Mouse (Mus musculus): ENCODE results near the gene Tbc1d22b. TPM values are rescaled to one million over a fixed set of nuclear protein-coding genes. Genes with fewer than 3 reads are reported as not detected.

Gene Tbc1d22b
- total and polyA plus RNA-seq, 3 experiments, result 8.0 to 53.8 (median 30.7) TPM

- Histone ChIP-seq H3K27ac (ENCODE audit: control insufficient read depth, low read depth, low read length) (no peak overlapping the region), H3K27me3 (ENCODE audit: control insufficient read depth in 1 of 2, insufficient read depth in 2 of 2, low read length in 2 of 2) (no peaks in the 10 kb centered on the region), H3K4me3 (ENCODE audit: control insufficient read depth in 1 of 2, insufficient read depth in 1 of 2, low read depth in 2 of 2, low read length in 2 of 2) (no peak overlapping the region), H3K79me2 (ENCODE audit: control insufficient read depth, insufficient read depth, low read length, poor library complexity) (no peaks in the 10 kb centered on the region), H3K9ac (ENCODE audit: control insufficient read depth, low read depth, low read length, poor library complexity, severe bottlenecking) (no peak overlapping the region), H3K4me1 (ENCODE audit: control insufficient read depth in 1 of 2, insufficient read depth in 2 of 2, low read length in 2 of 2) (no peaks in the 10 kb centered on the region), H3K36me3 (ENCODE audit: control insufficient read depth in 1 of 2, insufficient read depth in 2 of 2, low read length in 2 of 2) (no peaks in the 10 kb centered on the region), H3K9me3 (replicated peaks; ENCODE audit: insufficient read depth, low read length) (no peaks in the 10 kb centered on the region)
- DNase-seq (ENCODE audit: low read depth, low spot score), result no peak
- TF ChIP-seq TCF12 (IDR thresholded peaks at IDR 0.05; ENCODE audit: low read depth, low read length), result no peak
- no peak for TF ChIP-seq ETS1 (IDR thresholded peaks at IDR 0.05; ENCODE audit: low read depth, low read length)
- no peak for TF ChIP-seq TBP (IDR thresholded peaks at IDR 0.05; ENCODE audit: low read depth, low read length)
- TF ChIP-seq E2F4 (IDR thresholded peaks at IDR 0.05; ENCODE audit: borderline replicate concordance, low read depth, low read length), result no peak
- TF ChIP-seq ZKSCAN1 (IDR thresholded peaks at IDR 0.05; ENCODE audit: low read depth, low read length), result no peak
- TF ChIP-seq ZC3H11A (IDR thresholded peaks at IDR 0.05; ENCODE audit: low read depth, low read length), result no peak
- TF ChIP-seq CTCF (IDR thresholded peaks at IDR 0.05 in 2 of 3, conservative IDR thresholded peaks at IDR 0.05 in 1 of 3; ENCODE audit: control insufficient read depth in 1 of 3, insufficient read depth in 1 of 3, low read depth in 2 of 3, low read length in 3 of 3, poor library complexity in 1 of 3, severe bottlenecking in 1 of 3), result no peak
- no peak for TF ChIP-seq TAL1 (IDR thresholded peaks at IDR 0.05; ENCODE audit: low read length)
- no peak for TF ChIP-seq EP300 (IDR thresholded peaks at IDR 0.05; ENCODE audit: low read depth in 1 of 2, low read length in 2 of 2)
- TF ChIP-seq CHD2 (IDR thresholded peaks at IDR 0.05; ENCODE audit: low read length), result no peak
- no peak for TF ChIP-seq JUND (IDR thresholded peaks at IDR 0.05; ENCODE audit: low read depth, low read length)
Observed at GRCm38 (mm10) chr17:29586921-29587320, 37.3 kb downstream of the Tbc1d22b start.

GRCm38 (mm10) chr17:29589221-29589898 lies 39.8 kb downstream of the Tbc1d22b start:
- no peak for TF ChIP-seq CHD2 (IDR thresholded peaks at IDR 0.05; ENCODE audit: low read length)
- TF ChIP-seq NELFE (IDR thresholded peaks at IDR 0.05; ENCODE audit: low read depth, low read length), result no peak
- no peak for TF ChIP-seq POLR2AphosphoS5 (IDR thresholded peaks at IDR 0.05; ENCODE audit: borderline replicate concordance, low read depth, low read length)
- Histone ChIP-seq H3K4me1 (ENCODE audit: control insufficient read depth in 1 of 2, insufficient read depth in 2 of 2, low read length in 2 of 2) (no peaks in the 10 kb centered on the region), H3K79me2 (ENCODE audit: control insufficient read depth, insufficient read depth, low read length, poor library complexity) (no peaks in the 10 kb centered on the region), H3K9ac (ENCODE audit: control insufficient read depth, low read depth, low read length, poor library complexity, severe bottlenecking) (no peak overlapping the region), H3K9me3 (replicated peaks; ENCODE audit: insufficient read depth, low read length) (no peaks in the 10 kb centered on the region), H3K4me3 (ENCODE audit: control insufficient read depth in 1 of 2, insufficient read depth in 1 of 2, low read depth in 2 of 2, low read length in 2 of 2) (no peak overlapping the region), H3K27ac (ENCODE audit: control insufficient read depth, low read depth, low read length) (no peak overlapping the region), H3K36me3 (ENCODE audit: control insufficient read depth in 1 of 2, insufficient read depth in 2 of 2, low read length in 2 of 2) (no peaks in the 10 kb centered on the region), H3K27me3 (ENCODE audit: control insufficient read depth in 1 of 2, insufficient read depth in 2 of 2, low read length in 2 of 2) (no peaks in the 10 kb centered on the region)
- no peak for DNase-seq (ENCODE audit: low read depth, low spot score)

All from MEL (cell line).